Mouse (Mus musculus) heart, adult 8-10 months (tissue): ENCODE results near the gene Mx1. TPM values are rescaled to one million over a fixed set of nuclear protein-coding genes. Genes with fewer than 3 reads are reported as not detected.

Source experiments
- DNase-seq: peaks from one replicate; pipeline ENCODE4 v3.0.0; 2022; ENCODE audit warnings: low spot score
- total RNA-seq, 4 experiments: library from RNA; stranded (reverse); gene quantifications; 2 replicates each; pipeline ENCODE4 v1.2.4; 2022

The Mx1 gene
- total RNA-seq, 4 experiments from 2014 or later = 1.2 to 2.2 (median 1.9) TPM

- DNase-seq = peak; percentile 48
These were observed 18.9 kb downstream of the Mx1 start for GRCm38 (mm10) chr16:97443670-97444263.

- DNase-seq = no peak
These were observed 20.7 kb downstream of the Mx1 start for GRCm38 (mm10) chr16:97441967-97442366.

- DNase-seq = no peak
These were observed 24.5 kb downstream of the Mx1 start for GRCm38 (mm10) chr16:97438191-97438590.

- no peak for DNase-seq
These were observed 25.2 kb downstream of the Mx1 start for GRCm38 (mm10) chr16:97437448-97438056.

- no peak for DNase-seq
These were observed 28.5 kb downstream of the Mx1 start for GRCm38 (mm10) chr16:97434206-97434605.

- peak; percentile 55 for DNase-seq
These were observed 31.4 kb downstream of the Mx1 start for GRCm38 (mm10) chr16:97431328-97431727.

GRCm38 (mm10) chr16:97430091-97430490, 32.6 kb downstream of the Mx1 start:
- no peak for DNase-seq

GRCm38 (mm10) chr16:97428026-97428425, 34.7 kb downstream of the Mx1 start:
- DNase-seq = no peak

GRCm38 (mm10) chr16:97423627-97424026, 39.1 kb downstream of the Mx1 start:
- DNase-seq = no peak

- no peak for DNase-seq
These were observed 41.0 kb downstream of the Mx1 start for GRCm38 (mm10) chr16:97421671-97422070.

- no peak for DNase-seq
These were observed 43.8 kb downstream of the Mx1 start for GRCm38 (mm10) chr16:97418749-97419453.

- DNase-seq = peak; percentile 47
These were observed 44.7 kb downstream of the Mx1 start for GRCm38 (mm10) chr16:97417896-97418542.

- no peak for DNase-seq
These were observed 57.2 kb downstream of the Mx1 start for GRCm38 (mm10) chr16:97405476-97406012.

GRCm38 (mm10) chr16:97402213-97402785, 60.4 kb downstream of the Mx1 start:
- no peak for DNase-seq

- DNase-seq = no peak
These were observed 61.0 kb downstream of the Mx1 start for GRCm38 (mm10) chr16:97401741-97402140.

- DNase-seq = no peak
These were observed 62.7 kb downstream of the Mx1 start for GRCm38 (mm10) chr16:97399991-97400390.

- no peak for DNase-seq
These were observed 64.7 kb downstream of the Mx1 start for GRCm38 (mm10) chr16:97397945-97398531.
